Mouse (Mus musculus) ES-E14 (cell line): ENCODE data around the gene Unc45a.

Experiments
- CHD2 ChIP-seq: IDR thresholded peaks from 2 replicates; pipeline ENCODE4 v1.6.1; 2014; ENCODE audit warnings: mild to moderate bottlenecking, low read depth, low read length, inconsistent platforms
- HCFC1 ChIP-seq: IDR thresholded peaks from 2 replicates; pipeline ENCODE4 v1.6.1; 2012; ENCODE audit warnings: low read length, inconsistent platforms, borderline replicate concordance; ENCODE audit not compliant: insufficient read depth
- ZC3H11A ChIP-seq: IDR thresholded peaks from 2 replicates; pipeline ENCODE4 v1.6.1; 2012; ENCODE audit warnings: low read depth, mild to moderate bottlenecking, inconsistent platforms, low read length, borderline replicate concordance
- ZNF384 ChIP-seq: IDR thresholded peaks from 2 replicates; pipeline ENCODE4 v1.6.1; 2012; ENCODE audit warnings: low read depth, low read length, inconsistent platforms

DNA sequence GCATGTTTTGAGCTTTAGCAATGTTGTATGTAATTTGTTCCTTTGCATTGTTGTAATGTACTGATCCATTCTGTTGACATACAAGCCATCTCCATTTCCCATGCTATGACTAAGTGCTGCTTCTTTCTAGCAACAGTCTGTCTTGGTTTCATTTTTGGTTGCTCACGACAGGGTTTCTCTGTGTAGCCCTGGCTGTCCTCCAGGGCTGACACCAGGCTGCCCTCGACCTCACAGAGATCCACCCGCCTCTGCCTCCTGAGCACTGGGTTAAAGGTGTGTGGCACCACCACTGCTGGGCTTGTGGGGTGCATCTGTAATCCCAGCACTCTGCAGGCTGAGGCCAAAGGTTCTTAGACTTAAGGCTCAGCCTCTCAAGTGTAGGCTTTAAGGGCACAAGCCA is 41.2 kb downstream of the Unc45a start:
- TF ChIP-seq ZNF384 (no peak), ZC3H11A (no peak), CHD2 (no peak), HCFC1 (no peak)
